Mouse (Mus musculus) adrenal gland (tissue): ENCODE results near the gene Gper1.

ENCODE experiments used
- intact Hi-C: fragments of 180-260 bp; cut with DNase I; formaldehyde crosslinking; loops from one replicate; pipeline ENCODE4 v1.15.1; 2025

The Gper1 gene

DNA sequence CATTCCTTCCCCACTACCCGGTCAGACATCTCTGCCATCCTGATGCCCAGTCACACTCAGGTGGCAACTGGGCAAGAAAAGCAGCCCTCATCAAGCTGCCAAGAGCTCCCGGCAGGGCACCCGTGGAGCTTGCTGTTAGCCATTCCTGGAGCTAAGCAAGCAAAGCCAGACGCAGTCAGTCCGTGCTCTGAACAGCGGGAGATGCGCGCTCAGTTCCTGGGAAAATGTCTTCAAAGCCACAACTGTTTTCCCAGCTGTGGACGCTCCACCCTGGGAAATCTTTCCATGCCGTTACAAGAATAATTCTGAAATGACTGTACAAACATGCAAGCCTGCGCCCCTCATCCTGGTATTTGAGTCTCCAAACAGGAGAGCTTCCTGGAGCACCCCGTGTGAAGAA, 19.5 kb downstream of the Gper1 start:
- intact Hi-C loops: no loop called here

DNA sequence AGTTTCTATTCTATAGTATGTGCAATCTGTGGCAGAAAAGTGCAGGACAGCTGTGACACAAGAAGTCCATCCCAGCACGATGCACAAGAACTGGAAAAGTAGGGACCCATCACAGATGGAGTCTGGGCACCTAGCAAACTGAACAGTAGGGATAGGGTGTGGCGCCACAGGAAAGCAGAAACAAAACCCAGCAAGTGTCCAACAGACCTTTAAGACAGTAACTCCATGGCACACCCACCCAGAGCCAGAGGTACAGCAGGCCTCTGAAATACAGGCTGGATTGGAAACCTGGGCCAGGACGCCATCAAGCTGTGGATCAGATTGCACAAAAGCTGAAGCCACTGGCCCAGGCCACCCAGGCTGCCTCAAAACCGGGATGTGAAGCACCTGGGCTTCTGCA, 20.0 kb downstream of the Gper1 start:
- intact Hi-C loops: no loop called here

DNA sequence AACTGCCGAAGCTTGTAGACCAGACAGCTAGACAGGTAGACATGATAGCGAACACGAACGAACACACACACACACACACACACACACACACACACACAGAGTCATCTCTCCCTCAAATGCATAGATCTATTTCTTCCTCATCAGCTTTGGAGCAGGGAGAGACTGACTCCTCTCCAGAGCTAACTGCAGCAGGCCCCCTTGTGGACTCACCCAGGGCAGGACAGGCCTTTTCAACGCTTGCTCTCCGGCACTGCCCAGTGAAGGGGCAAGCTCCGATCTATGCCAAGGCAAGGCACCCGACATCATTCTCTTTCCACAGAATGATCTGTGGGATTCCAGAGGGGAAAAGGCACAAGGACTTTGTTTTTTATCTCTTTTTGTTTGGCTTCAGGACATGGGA, 22.3 kb downstream of the Gper1 start:
- intact Hi-C loops: no loop called here

DNA sequence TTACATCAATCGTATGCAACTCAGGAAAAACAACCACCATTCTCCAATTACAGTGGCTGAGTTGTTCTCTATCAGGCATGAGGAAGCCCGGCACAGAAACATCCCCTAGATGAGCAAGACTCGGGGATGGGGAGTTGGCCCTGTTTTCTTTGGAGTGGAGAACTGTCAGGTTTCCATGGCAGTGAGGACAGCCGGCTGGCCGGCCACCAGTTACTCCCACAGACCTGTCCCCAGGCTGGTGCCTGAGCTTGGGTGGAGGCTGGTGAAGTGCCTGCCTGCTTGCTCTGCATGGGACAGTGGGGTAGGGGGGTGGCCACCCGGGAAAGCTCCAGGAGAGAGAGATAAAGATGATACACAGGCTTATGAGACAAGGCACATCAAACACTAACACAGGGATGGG, 25.1 kb downstream of the Gper1 start:
- intact Hi-C loops: no loop called here

DNA sequence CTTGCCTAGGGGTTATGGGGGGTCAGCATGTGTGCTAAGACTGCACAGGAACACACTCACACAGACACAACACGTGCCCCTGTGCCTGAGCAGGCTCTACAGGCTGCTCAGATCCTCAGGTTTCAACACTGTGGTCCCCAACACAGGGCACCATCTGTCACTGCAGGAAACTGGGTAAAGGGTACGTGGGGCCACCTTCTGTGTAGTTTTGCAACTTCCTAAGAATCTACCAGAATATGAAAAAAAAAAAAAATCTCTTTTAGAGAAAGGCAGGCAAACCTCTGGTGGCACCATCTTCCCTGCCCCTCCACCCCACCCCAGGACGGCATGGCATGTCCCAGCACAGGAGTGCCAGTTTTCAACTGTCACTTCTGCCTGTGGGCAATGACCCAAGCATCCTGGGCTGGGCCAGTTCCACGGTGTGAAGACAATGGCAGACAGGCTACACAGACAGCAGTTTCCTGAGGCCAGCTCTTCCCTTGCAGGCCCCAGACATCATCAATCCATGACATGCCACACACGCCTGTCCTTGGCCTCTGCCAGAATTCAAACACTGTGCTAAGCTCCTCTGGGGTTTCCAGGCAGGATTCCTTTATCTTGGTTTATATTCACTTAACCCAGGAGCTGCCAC, 26.3 kb downstream of the Gper1 start:
- intact Hi-C loops: no loop called here

DNA sequence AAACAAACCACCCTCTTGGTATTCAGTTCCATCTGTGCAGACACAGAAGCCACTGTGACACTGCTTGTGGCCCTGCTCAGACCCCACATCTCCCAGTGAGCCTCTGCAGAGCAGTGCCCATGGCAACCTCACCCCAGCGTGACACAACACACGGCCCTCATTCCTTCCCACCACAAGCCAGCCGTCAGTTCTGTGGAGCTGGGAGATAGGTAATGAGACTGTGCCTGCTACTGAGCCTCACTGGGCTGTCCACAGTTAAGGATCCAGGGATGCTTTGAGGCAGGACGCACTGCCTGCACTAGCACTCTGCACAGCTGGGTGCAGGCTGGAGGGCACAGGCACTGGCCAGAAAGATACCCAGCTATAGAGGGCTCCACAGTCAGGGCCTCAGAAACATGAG, 27.0 kb downstream of the Gper1 start:
- intact Hi-C loops: no loop called here

DNA sequence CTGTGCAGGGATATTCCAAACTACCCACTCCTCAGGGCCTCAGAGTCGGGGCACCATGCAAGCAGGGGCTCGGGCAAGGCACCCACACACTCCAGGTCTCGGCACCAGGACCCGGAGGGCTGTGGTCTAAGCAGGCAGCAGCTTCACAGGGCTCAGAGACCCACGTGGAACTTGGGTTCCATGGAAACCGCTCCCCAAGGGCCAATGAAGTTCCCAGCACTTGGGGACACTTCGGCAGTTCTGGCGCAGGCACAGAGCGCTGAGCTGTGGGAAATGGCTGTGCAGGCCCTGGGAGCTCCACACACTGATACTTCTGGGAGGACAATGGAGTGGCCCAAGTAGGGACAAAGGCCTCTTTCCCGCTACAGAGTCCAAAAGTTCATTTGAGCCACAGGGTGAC, 30.1 kb downstream of the Gper1 start:
- intact Hi-C loops: no loop called here

DNA sequence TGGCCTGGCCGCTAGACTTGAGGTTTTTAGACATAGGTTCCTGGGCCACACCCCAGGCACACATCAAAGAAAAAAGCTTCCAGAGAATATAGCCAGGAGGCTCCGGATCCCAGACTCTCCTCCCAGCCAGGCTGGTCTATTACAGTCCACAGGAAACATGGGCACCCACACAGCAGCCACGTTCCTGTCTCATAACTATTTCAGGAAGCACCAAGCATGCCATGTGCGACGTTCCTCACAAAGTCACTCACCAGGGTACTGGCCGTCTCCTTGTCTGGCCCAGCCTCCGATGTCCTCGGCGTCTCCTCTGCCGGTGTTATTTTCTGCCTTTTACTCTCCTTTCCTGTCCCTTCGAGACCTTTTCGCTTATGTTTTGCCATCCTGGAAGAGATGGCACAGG, 32.2 kb downstream of the Gper1 start:
- intact Hi-C loops: no loop called here

DNA sequence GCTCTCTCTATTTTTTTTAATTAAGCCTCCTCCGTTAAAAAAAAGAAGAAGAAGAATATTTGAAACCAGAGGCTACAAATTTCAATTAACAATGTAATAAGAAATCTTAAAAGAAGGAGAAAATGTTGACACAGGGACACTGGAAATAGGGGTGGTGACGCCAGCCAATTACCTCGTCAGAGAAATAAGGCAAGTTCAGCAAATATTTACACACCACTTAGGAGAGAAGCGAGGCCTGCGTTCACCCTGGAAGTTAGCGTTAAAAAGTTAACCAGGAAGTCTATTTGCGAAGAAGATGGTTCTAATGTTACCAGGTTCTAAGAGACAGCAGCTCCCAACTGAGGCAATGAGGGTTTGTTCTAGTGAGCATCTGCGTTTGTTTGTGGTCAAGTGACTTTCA, 34.3 kb downstream of the Gper1 start:
- intact Hi-C loops: no loop called here

DNA sequence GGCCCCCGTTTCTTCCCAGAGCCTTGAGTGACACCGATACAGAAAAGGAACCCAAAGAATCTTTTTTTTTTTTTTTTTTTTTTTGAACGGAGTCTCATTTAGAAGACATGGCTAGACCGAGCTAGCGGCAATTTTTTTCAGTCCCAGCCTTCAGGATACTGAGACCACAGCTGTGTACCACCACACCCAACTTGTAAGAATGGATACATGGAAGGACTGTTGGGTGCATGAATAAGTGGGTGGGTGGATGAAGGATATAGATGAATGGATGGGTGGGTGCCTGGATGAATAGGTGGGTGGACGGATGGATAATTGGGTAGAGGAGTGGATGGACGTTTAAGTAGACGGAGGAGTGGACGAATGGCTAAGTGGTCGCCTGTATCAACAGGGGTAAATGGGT, 37.0 kb downstream of the Gper1 start:
- intact Hi-C loops: no loop called here

DNA sequence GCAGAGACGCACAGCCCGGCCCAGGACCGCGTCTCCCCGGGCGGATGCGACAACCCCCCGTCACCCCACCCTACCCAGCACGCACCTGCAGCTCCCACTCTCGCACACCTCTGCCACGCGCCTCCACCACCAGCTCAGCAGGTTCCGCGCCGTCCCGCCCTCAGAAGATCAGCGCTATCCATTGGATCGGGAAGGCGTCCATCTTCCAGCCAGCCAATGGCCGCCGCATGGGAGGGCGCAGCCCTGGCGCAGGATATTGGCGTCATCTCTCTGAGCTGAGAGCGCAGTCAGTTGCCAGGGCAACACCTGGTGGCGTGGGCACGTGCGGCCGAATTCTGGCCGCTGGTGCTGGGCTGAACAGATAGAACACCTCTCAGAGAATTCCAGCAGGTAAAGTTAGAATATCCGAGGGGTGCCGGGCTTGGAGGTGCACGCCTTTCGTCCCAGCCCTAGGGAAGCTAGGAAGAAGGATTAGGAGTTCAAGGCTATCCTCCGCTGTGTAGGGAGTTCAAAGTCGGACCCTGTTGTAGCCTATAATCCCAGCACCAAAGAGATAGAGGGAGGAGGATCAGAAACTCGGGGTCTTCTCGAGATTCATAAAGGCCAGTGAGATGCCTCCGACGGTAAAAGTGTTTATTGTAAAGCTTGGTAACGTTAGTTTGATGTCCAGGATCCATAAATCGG, 37.6 kb downstream of the Gper1 start, which contains the start of gene 3110082I17Rik:
3110082I17Rik (minus strand) TSS at position 144 of the 684 bp plus-strand sequence.
- intact Hi-C loops: no loop called here

DNA sequence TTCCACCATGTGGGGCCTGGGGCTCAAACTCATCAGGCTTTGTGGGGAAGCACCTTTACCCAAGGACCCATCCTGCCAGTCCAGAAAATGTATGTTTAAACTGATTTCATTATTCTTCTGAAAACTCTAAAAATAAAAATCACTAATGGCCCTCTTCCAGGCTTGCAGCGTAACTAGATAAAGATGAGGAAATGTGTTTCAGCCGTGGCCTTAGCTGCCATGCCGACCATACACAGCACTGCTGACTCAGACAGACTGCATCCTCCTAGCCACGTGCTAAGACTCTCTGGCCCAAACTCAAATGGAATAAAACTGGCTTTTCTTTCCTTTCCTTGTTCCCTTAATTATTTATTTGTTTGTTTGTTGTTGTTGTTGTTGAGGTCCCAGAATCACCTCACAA, 41.9 kb downstream of the Gper1 start:
- intact Hi-C loops: loop anchor here (5.0 kb wide), 1 partner anchor 53 kb away; no protein-coding TSS in a partner anchor

DNA sequence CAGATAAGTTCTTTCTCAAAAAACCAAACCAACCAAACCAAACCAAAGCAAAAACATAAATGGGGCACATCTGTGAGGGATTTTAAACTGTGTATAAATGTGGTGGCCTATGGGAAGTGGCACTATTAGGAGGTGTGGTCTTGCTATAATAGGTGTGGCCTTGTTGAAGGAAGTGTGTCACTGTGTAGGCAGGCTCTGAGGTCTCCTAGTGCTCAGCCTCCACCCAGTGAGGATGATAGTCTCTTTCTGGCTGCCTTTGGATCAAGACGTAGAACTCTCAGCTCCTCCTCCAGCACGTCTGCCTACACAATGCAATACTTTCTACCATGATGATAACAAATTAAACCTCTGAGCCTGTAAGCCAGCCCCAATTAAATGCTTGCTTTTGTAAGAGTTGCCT, 43.4 kb downstream of the Gper1 start:
- intact Hi-C loops: loop anchor here (2.0 to 5.0 kb wide), 2 partner anchors 54 to 102 kb away; no protein-coding TSS in a partner anchor

DNA sequence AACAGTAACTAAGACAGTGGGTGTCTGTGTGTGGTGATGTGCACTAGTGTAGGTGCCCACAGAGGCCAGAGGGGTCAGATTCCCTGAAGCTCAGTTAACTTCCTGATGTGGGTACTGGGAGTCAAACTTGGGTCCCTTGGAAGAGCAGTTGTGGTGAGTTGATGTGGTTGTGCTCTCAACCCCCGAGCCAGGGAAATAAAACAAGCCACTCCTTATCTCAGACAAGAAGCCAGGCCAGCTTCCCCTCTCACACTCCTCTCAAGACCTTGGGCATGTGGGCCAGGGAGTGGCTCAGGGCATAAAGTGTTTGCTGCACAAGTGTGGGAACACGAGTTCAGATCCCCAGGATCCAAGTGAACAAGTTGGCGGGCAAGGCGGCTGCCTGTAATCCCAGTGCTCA, 43.9 kb downstream of the Gper1 start:
- intact Hi-C loops: loop anchor here (2.0 to 5.0 kb wide), 2 partner anchors 54 to 102 kb away; no protein-coding TSS in a partner anchor

DNA sequence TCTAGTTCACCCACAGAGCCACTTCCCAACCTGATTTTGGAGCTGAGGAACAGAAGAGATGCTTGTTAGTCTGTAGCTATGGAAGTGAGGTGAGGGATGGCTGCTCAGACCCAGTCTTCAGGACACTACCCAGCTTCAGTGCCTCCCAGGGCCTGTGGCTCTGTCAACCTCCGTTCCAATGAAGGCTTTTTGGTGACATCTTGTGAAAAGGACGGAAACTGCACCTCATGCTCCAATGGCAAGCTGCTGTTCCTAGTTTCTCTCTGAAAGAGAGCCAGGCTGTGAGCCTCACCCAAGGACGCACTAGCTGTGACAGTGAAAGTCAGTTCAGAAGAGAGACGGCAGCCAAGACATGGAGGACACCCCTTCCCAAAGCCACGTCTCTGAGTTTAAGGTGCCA, 45.0 kb downstream of the Gper1 start:
- intact Hi-C loops: loop anchor here (2.0 to 5.0 kb wide), 2 partner anchors 56 to 103 kb away; no protein-coding TSS in a partner anchor

DNA sequence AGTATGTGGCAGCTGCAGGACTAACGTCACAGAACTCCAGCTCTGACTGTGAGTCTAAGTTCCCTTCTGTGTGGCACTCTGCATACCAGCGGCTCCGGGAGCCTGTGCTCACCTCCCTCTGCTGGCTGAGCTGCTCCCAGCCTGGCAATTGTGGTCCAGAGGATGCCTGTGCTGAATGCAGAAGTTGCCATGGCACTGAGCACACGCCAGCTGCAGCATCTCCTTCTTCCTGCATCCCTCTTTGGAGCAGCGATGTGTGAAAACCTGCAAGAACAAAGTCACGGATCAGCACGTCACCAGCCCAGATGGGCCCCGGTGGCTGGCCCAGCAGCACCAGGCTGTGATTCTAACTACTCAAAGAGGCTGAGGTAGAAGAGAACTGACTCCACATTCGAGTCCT, 51.8 kb downstream of the Gper1 start:
- intact Hi-C loops: no loop called here
